Comparison of ENCODE assay signal across 8 mouse cellular contexts in the genomic region with DNA sequence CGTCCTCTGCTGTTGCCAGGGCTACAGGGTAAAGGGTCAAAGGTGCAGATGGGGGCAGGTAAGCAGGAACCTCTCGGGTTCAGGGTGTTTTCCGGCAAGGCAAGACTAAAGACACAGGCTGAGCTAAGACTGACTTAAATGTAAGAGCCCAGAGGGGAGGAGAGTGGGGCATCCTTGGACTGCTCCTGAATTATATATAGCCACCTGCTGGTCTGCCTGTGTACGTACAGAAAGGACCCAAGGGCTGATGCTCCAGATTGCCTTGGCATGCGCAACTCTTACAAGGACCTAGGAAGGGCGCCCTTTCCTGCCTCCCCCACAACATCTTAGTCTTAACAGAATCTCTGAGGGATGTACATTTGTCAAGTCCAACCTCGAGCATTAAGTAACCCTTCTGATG.
DNase-seq lines count a peak whose midpoint lies in the region; ATAC-seq lines count a peak whose summit lies in the region.

No protein-coding gene starts in this region.

- H3K4me3 ChIP-seq in midbrain, embryonic 11.5 days (ENCODE audit: low read depth, low read length), result no peak overlapping the region
- H3K4me3 ChIP-seq in midbrain, embryonic 15.5 days, result no peak overlapping the region
- no peak overlapping the region for H3K4me3 ChIP-seq in kidney, embryonic 15.5 days (replicated peaks)

- no peak overlapping the region for H3K4me2 ChIP-seq in midbrain, embryonic 11.5 days
- no peak overlapping the region for H3K4me2 ChIP-seq in midbrain, embryonic 15.5 days
- no peak overlapping the region for H3K4me2 ChIP-seq in kidney, embryonic 15.5 days

- no peak overlapping the region for H3K9ac ChIP-seq in midbrain, embryonic 11.5 days (ENCODE audit: low read length)
- no peak overlapping the region for H3K9ac ChIP-seq in midbrain, embryonic 15.5 days
- H3K9ac ChIP-seq in kidney, embryonic 15.5 days, result no peak overlapping the region

- no peaks in the 10 kb centered on the region for H3K9me3 ChIP-seq in midbrain, embryonic 11.5 days (ENCODE audit: control insufficient read depth, low read length)
- no peaks in the 10 kb centered on the region for H3K9me3 ChIP-seq in midbrain, embryonic 15.5 days
- no peaks in the 10 kb centered on the region for H3K9me3 ChIP-seq in kidney, embryonic 15.5 days (replicated peaks)

- H3K4me1 ChIP-seq in midbrain, embryonic 11.5 days (ENCODE audit: control insufficient read depth, insufficient read depth, low read length), result no peaks in the 10 kb centered on the region
- no peaks in the 10 kb centered on the region for H3K4me1 ChIP-seq in midbrain, embryonic 15.5 days
- 0 out of 2 replicates have a peak, but pooled peaks cover 3% of the 10 kb centered on the region for H3K4me1 ChIP-seq in kidney, embryonic 15.5 days

- no peaks in the 10 kb centered on the region for H3K27me3 ChIP-seq in midbrain, embryonic 11.5 days (ENCODE audit: control insufficient read depth, insufficient read depth, low read length)
- H3K27me3 ChIP-seq in midbrain, embryonic 15.5 days (replicated peaks), result no peaks in the 10 kb centered on the region
- no peaks in the 10 kb centered on the region for H3K27me3 ChIP-seq in kidney, embryonic 15.5 days

- peak; percentile 43 for DNase-seq in adrenal gland, postnatal 14 days
- no peak for DNase-seq in adrenal gland, postnatal 4 days (ENCODE audit: low spot score in 2 of 2)
- DNase-seq in midbrain, embryonic 11.5 days (ENCODE audit: low spot score, missing footprints), result peak; percentile 76
- DNase-seq in retina, embryonic 14.5 days (ENCODE audit: low spot score), result peak; percentile 67
- DNase-seq in left cerebral cortex, adult 11 months (ENCODE audit: low spot score), result no peak

- WGBS in midbrain, embryonic 11.5 days, result 61% methylated on average over 7 of the region's 7 CpGs
- 65% methylated on average over 7 of the region's 7 CpGs for WGBS in midbrain, embryonic 15.5 days
- WGBS in kidney, embryonic 15.5 days, result 42% methylated on average over 7 of the region's 7 CpGs

- H3K36me3 ChIP-seq in midbrain, embryonic 11.5 days (ENCODE audit: control insufficient read depth, insufficient read depth, low read length), result no peaks in the 10 kb centered on the region
- no peaks in the 10 kb centered on the region for H3K36me3 ChIP-seq in midbrain, embryonic 15.5 days (replicated peaks)
- no peaks in the 10 kb centered on the region for H3K36me3 ChIP-seq in kidney, embryonic 15.5 days

- H3K27ac ChIP-seq in midbrain, embryonic 11.5 days (ENCODE audit: low read depth, low read length), result no peak overlapping the region
- H3K27ac ChIP-seq in midbrain, embryonic 15.5 days, result no peak overlapping the region
- H3K27ac ChIP-seq in kidney, embryonic 15.5 days, result no peak overlapping the region

- ATAC-seq in midbrain, embryonic 11.5 days (ENCODE audit: low FRiP score), result peak; percentile 62
- no peak; the same call in 1 of the 2 replicates for ATAC-seq in midbrain, embryonic 15.5 days (replicated peaks)
- ATAC-seq in kidney, embryonic 15.5 days (replicated peaks; ENCODE audit: low FRiP score), result peak; percentile 76
- no peak for ATAC-seq in megakaryocyte, adult 5-6 weeks (ENCODE audit: poor library complexity, severe bottlenecking)

Comparison
In these comparisons a context has a peak if more than half of its experiments do, and no peak if none do; other contexts are left out.
1. DNase-seq: peak in adrenal gland, postnatal 14 days (single experiment), midbrain, embryonic 11.5 days (single experiment) and retina, embryonic 14.5 days (single experiment); none in adrenal gland, postnatal 4 days (0 of 2) and left cerebral cortex, adult 11 months (single experiment).
2. ATAC-seq: peak in midbrain, embryonic 11.5 days (single experiment) and kidney, embryonic 15.5 days (single experiment); none in midbrain, embryonic 15.5 days (single experiment) and megakaryocyte, adult 5-6 weeks (single experiment).